Mouse (Mus musculus) spleen, adult 2 months (tissue): ENCODE results near the gene Tax1bp3. TPM values are rescaled to one million over a fixed set of nuclear protein-coding genes. Genes with fewer than 3 reads are reported as not detected.

Source experiments
- DNase-seq, 2 experiments: peaks; one replicate each; pipeline versions ENCODE4 v3.0.0 to v3.0.0-alpha.2; 2012 to 2021; ENCODE audit warnings: low spot score in 2 of 2, low read depth in 1 of 2
- H3K27ac ChIP-seq: fragments of 200-500 bp; 2 replicates; pipeline ENCODE4 v1.5.1; 2012; ENCODE audit warnings: low read length, inconsistent platforms; ENCODE audit not compliant: insufficient read depth
- H3K27me3 ChIP-seq: fragments of 200-500 bp; 2 replicates; pipeline ENCODE4 v1.6.1; 2012; ENCODE audit warnings: mild to moderate bottlenecking, moderate library complexity, low read length, inconsistent platforms; ENCODE audit not compliant: control insufficient read depth, insufficient read depth
- H3K36me3 ChIP-seq: fragments of 200-500 bp; 2 replicates; pipeline ENCODE4 v1.6.1; 2012; ENCODE audit warnings: mild to moderate bottlenecking, low read length, inconsistent platforms; ENCODE audit not compliant: control insufficient read depth, insufficient read depth
- H3K4me1 ChIP-seq: fragments of 200-500 bp; 2 replicates; pipeline ENCODE4 v1.6.1; 2011; ENCODE audit warnings: inconsistent platforms; ENCODE audit not compliant: control insufficient read depth, insufficient read depth, insufficient read length
- H3K4me3 ChIP-seq: fragments of 200-500 bp; 2 replicates; pipeline ENCODE4 v1.5.1; 2011; ENCODE audit warnings: mild to moderate bottlenecking, inconsistent platforms; ENCODE audit not compliant: insufficient read depth, insufficient read length; ENCODE audit errors: extremely low read depth
- CTCF ChIP-seq: fragments of 200-500 bp; IDR thresholded peaks from 2 replicates; pipeline ENCODE4 v1.5.1; 2011; ENCODE audit warnings: mild to moderate bottlenecking, inconsistent platforms; ENCODE audit not compliant: insufficient read depth, insufficient read length, insufficient replicate concordance; ENCODE audit errors: extremely low read depth
- POLR2A ChIP-seq: fragments of 200-500 bp; IDR thresholded peaks from 2 replicates; pipeline ENCODE4 v1.6.1; 2011; ENCODE audit warnings: low read depth, low read length, inconsistent platforms
- WGBS: fragments of 180-500 bp; shearing (Covaris S2); methylation state at CpG from one replicate; pipeline ENCODE4 v1.1.7; 2018; 5-methylcytosine and 5-hydroxymethylcytosine counted together
- polyA plus RNA-seq: library from polyadenylated mRNA; depleted of rRNA; stranded (reverse); fragments of >200 nt; gene quantifications from 2 replicates; pipeline ENCODE4 v1.2.3, GENCODE M21; 2012; rRNA removed

Tax1bp3 gene
- polyA plus RNA-seq, 1 experiment = 17.0 TPM

DNA sequence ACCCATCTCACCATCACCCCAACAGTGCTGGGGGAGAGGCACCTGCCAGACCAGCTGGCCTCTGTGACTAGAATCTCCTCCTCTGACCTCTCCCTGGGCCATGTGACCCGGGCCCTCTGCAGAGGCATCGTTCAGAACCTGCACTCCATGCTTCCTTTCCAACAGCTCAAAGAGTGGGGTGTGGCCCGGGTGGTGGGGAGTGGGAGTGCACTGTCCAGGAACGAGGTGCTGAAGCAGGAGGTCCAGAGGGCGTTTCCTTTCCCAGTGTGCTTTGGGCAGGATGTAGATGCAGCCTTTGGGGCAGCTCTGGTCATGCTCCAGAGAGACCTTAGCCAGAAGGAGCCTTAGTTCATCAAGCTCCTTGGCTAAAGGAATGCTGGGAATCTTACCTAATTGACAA lies 46.0 kb downstream of the Tax1bp3 start:
- 63% methylated on average over 5 of the region's 5 CpGs for WGBS
- Histone ChIP-seq H3K4me3 (no peak overlapping the region), H3K4me1 (no peaks in the 10 kb centered on the region), H3K27ac (no peak overlapping the region), H3K36me3 (peaks cover 2% of the 10 kb centered on the region), H3K27me3 (no peaks in the 10 kb centered on the region)
- DNase-seq = no peak
- TF ChIP-seq CTCF (no peak), POLR2A (no peak)

- Histone ChIP-seq H3K4me1 (no peaks in the 10 kb centered on the region), H3K27me3 (no peaks in the 10 kb centered on the region), H3K36me3 (peaks cover 2% of the 10 kb centered on the region), H3K27ac (no peak overlapping the region), H3K4me3 (no peak overlapping the region)
- TF ChIP-seq CTCF = no peak
- TF ChIP-seq POLR2A = no peak
- WGBS = 80% methylated on average over 2 of the region's 2 CpGs
- no peak for DNase-seq
These were observed 47.1 kb downstream of the Tax1bp3 start for GRCm38 (mm10) chr11:73223966-73224365.

- Histone ChIP-seq H3K27me3 (no peaks in the 10 kb centered on the region), H3K4me3 (no peak overlapping the region), H3K27ac (no peak overlapping the region), H3K36me3 (peaks cover 2% of the 10 kb centered on the region), H3K4me1 (no peaks in the 10 kb centered on the region)
- TF ChIP-seq POLR2A (no peak), CTCF (no peak)
- 88% methylated on average over 6 of the region's 6 CpGs for WGBS
- no peak for DNase-seq
These were observed 49.0 kb downstream of the Tax1bp3 start for GRCm38 (mm10) chr11:73225856-73226255.

- DNase-seq = no peak
- H3K27ac ChIP-seq = no peak overlapping the region
- WGBS = 82% methylated on average over 5 of the region's 5 CpGs
- H3K27me3 ChIP-seq = no peaks in the 10 kb centered on the region
- H3K4me1 ChIP-seq = no peaks in the 10 kb centered on the region
- no peak overlapping the region for H3K4me3 ChIP-seq
- H3K36me3 ChIP-seq = no peaks in the 10 kb centered on the region
- TF ChIP-seq POLR2A = no peak
- TF ChIP-seq CTCF = no peak
These were observed 52.0 kb downstream of the Tax1bp3 start for GRCm38 (mm10) chr11:73228881-73229280.

GRCm38 (mm10) chr11:73230081-73230480 lies 53.2 kb downstream of the Tax1bp3 start:
- TF ChIP-seq POLR2A (no peak), CTCF (no peak)
- DNase-seq = no peak
- no peak overlapping the region for H3K27ac ChIP-seq
- no peaks in the 10 kb centered on the region for H3K27me3 ChIP-seq
- no peaks in the 10 kb centered on the region for H3K4me1 ChIP-seq
- no peak overlapping the region for H3K4me3 ChIP-seq
- WGBS = 88% methylated on average over 5 of the region's 5 CpGs
- H3K36me3 ChIP-seq = no peaks in the 10 kb centered on the region

DNA sequence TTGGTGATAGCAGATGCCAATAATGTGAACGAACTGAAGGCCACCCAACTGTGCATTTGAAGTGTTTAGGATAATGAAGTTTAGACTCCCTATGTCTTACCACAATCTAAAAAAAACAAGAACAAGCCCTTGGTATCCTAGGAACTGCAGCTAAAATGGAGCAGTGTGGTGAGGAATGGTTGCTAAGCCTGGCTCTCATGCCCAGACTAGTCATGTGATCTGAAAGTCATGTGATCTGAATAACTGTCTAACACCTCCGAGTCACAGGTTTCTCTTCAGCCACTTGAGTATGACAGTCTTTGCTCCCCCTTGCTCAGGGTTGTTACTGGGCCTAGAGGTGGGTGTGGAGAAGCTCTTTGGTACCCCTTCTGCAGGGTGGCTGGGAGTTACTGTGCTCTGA lies 55.6 kb downstream of the Tax1bp3 start:
- H3K4me1 ChIP-seq = no peaks in the 10 kb centered on the region
- no peaks in the 10 kb centered on the region for H3K27me3 ChIP-seq
- H3K27ac ChIP-seq = no peak overlapping the region
- DNase-seq = no peak
- no peak overlapping the region for H3K4me3 ChIP-seq
- WGBS = 50% methylated on average over 2 of the region's 2 CpGs
- no peak for TF ChIP-seq CTCF
- TF ChIP-seq POLR2A = no peak
- H3K36me3 ChIP-seq = no peaks in the 10 kb centered on the region

Other genes with a start within 250 kb of the Tax1bp3 start
- gene Atp2a3, start 215.9 kb upstream of the Tax1bp3 start, polyA plus RNA-seq = 293 and 323 TPM in 2 replicates
- 14.3 and 16.3 TPM in 2 replicates for gene P2rx1, start 178.0 kb upstream of the Tax1bp3 start, polyA plus RNA-seq
- 2.2 and 2.4 TPM in 2 replicates for gene Camkk1, start 158.1 kb upstream of the Tax1bp3 start, polyA plus RNA-seq
- gene Ncbp3, start 129.3 kb upstream of the Tax1bp3 start, polyA plus RNA-seq = 1.8 and 2.0 TPM in 2 replicates
- gene Itgae, start 86.5 kb upstream of the Tax1bp3 start, polyA plus RNA-seq = 5.0 and 5.1 TPM in 2 replicates
- 2.2 and 2.5 TPM in 2 replicates for gene Haspin, start 38.8 kb upstream of the Tax1bp3 start, polyA plus RNA-seq
- 0.22 and 0.28 TPM in 2 replicates for gene P2rx5, start 16.7 kb upstream of the Tax1bp3 start, polyA plus RNA-seq
- gene Emc6, start within 50 bp of the Tax1bp3 start, polyA plus RNA-seq = 27.2 and 42.2 TPM in 2 replicates
- gene Ctns, start 22.0 kb downstream of the Tax1bp3 start, polyA plus RNA-seq = 10.7 and 11.9 TPM in 2 replicates
- 3.1 and 3.3 TPM in 2 replicates for gene Shpk, start 22.4 kb downstream of the Tax1bp3 start, polyA plus RNA-seq
- gene Trpv1, start 57.2 kb downstream of the Tax1bp3 start, polyA plus RNA-seq = not detected in 2 replicates
- gene Trpv3, start 90.3 kb downstream of the Tax1bp3 start, polyA plus RNA-seq = 0.07 and 0.14 TPM in 2 replicates
- gene Aspa, start 152.5 kb downstream of the Tax1bp3 start, polyA plus RNA-seq = 0.08 TPM in 1 of 2 replicates, not detected in the other
- not detected in 2 replicates for gene Gm49340, start 152.7 kb downstream of the Tax1bp3 start, polyA plus RNA-seq
- not detected in 2 replicates for gene Spata22, start 152.7 kb downstream of the Tax1bp3 start, polyA plus RNA-seq
- not detected in 2 replicates for gene Olfr20, start 173.7 kb downstream of the Tax1bp3 start, polyA plus RNA-seq
- not detected in 2 replicates for gene Olfr376, start 194.2 kb downstream of the Tax1bp3 start, polyA plus RNA-seq
- not detected in 2 replicates for gene Olfr1, start 222.5 kb downstream of the Tax1bp3 start, polyA plus RNA-seq